Mouse (Mus musculus): ENCODE measurements around the gene Il24.

Il24 gene

DNA sequence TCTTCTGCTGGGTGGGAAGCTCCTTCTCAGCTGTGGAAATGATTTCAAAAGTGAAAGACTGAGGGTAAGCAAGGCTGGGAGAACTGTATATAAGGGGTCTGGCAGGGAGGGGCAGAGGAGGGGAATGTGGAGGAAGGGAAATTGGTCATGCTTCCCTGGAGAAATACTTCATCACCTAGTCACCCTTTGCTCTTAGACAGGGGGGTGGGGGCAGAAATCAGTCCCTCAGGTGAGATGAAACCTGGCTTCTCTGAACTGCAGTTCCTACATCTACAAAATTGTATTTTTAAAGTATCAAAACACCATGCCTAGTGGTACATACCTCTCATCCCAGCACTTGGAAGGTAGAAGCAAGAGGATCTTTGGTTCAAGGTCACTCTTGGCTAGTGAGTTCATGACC lies at the start of gene Il24:
Il24 (minus strand) TSS at position 101 of the 400 bp plus-strand sequence.
- DNase-seq (ENCODE audit: low spot score in 2 of 2) = no peak

DNA sequence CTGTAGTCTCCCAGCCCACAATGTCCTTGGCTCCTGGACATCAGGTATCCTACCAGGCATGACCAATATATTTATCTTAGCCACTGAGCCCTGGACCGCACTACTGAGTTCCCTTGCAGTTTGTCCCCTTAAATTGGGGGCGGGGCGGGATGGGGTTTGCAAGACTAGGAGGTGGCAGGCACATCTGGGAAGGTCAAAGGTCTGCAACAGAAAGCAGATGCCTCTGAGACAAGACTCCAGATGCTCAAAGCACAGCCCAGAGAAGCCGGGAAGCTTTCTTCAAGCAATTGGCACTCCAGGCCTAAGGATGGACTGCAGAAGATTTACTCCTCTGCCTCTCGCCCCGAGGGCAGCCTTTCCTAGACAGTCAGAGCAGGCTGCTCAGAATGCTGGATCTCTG lies 49.1 kb upstream of the Il24 start:
- DNase-seq (ENCODE audit: low spot score in 2 of 2) = no peak

DNA sequence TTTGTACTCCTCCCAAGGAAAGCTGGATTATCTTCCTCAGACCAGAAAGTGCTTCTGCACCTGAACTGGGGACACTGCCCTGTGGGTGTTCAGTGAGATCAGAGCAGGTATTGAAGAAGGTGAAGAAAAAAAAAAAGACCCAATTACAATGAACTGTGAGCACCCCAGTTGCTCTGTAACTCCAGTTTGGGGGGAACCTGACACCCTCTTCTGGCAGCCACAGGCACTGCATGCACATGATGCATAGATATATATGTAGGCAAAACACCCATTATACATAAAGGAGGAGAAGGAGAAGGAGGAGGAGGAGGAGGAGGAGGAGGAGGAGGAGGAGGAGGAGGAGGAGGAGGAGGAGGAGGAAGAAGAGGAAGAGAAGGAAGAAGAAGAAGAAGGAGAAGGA lies 39.2 kb upstream of the Il24 start:
- no peak for DNase-seq (ENCODE audit: low spot score in 2 of 2)

DNA sequence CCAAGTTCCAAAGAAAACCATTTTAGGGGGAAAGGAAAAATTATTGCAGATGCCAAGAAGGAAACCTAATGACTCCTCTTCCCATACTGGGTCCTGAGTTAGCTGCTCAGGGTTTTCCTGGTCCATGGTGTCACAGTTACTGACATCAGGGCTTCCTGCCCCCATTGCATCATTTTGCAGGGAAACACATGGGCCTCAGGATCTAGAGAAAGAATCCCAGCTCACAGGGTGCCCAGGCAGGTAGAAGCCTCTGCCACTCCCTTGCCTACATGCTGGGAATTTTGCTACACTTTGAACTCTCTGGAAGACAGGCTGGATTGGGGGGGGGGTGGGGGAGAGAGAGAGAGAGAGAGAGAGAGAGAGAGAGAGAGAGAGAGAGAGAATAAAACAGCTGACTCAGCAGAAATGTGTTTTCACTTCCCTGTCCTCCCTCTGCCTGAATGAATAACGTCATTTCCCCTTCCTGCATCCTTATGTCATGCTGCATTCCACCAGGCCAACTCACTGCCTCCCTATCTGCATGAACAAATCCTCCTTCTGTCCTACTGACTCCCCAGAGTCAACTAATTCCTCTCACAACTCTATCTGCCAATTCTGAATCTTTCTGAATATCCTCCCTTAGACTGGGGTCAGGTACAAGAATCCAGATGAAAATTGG lies 31.2 kb upstream of the Il24 start:
- no peak for DNase-seq (ENCODE audit: low spot score in 2 of 2)

DNA sequence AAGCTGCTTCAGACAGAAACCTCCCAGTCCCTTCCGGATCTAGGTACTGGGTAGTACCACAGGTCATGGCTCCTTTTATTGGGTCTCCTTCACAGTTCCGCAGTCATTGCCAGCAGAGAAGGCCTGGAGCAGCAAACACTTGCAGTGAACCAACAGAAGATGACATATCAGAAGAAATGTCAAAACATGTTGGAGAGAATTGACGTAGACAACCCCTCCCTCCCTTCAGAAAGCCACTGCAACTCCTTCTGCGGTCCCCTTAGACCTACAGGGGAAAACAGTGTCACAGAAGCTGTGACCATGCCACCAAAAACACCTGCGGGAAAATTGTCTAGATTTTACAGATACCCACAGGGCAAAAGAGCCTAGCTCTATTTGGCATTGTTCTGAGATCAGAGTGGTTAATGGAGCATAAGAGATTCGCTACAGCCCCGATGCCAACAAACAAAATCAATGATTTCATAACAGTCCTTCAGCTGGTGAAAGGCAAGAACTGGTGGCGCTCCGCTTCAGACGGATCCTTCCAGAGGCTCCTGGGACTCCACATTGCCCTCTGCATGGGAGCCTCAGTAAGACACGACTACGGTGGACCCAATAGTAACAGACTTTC lies 24.3 kb upstream of the Il24 start, which contains the start of gene Il20:
Il20 (minus strand) TSS at position 51 of the 610 bp plus-strand sequence.
- no peak for DNase-seq (ENCODE audit: low spot score in 2 of 2)

DNA sequence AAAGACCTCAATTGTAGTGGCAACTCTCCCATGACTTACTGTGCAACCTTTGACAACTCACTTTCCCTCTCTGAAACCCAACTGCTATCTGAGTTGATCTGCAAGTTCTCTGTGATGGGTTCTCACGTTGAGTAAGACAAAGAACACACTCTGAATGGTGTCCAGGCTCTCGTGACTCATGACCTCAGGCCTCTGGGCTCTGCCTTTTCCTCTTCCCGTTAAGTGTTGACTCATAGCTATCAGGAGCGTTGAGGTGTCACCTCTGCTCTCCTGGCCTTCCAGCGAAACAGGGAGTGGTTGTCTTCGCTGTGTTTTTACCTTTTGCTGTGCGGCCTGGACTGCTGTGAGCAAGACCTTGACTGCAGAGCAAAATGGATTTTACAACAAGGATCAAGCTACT lies 15.3 kb upstream of the Il24 start:
- DNase-seq (ENCODE audit: low spot score in 2 of 2) = no peak

DNA sequence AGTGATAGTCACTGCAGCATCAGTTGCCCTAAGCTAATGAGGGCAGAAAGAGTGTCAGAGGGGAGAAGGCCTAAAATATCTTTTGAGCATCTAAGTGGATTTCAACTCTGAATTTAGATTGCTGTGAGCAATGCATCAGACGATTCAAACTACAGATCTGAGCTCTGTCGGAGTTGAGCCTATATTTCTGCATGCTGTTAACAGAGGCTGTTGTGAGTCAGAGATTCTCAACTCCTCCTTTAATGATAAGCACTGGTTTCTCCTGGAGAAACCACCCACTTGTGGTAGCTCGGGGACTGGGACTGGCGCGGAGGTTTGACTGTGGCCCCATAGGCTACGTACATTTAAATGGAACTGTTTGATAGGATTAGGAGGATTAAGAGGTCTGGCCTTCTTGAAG lies 7.2 kb upstream of the Il24 start:
- DNase-seq (ENCODE audit: low spot score in 2 of 2) = no peak

DNA sequence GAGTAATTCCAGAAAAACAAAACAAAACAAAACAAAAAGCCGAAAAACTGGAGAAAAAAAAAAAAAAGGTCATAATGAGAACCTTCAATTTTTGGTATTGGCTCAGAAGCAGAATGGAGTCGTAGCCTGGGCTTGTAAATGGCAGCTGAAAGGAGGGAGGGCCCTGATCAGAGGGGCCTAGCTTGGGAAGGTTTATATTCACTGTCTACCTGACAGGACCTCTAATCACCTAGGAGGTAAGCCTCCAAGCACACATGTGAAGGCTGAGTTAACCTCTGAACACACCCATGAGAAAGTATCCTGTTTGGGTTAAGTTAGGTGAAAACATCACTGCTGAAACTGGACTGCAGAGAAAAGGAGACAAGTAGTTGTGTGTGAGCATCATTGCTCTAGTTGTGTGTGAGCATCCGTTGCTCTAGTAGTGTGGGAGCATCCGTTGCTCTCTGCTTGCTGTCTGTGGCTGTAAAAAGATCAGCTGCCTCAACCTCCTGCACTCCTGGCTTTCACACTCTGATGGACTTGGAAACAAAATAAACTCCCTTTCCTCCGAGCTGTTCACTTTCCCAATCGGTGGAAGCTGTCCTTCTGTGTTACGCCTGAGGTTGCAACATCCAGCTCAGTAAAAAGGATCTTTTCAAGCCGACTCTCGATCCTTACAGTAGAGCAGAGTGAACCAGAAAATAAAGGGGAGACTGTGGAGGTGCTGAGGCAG lies 6.2 kb upstream of the Il24 start:
- no peak for DNase-seq (ENCODE audit: low spot score in 2 of 2)

DNA sequence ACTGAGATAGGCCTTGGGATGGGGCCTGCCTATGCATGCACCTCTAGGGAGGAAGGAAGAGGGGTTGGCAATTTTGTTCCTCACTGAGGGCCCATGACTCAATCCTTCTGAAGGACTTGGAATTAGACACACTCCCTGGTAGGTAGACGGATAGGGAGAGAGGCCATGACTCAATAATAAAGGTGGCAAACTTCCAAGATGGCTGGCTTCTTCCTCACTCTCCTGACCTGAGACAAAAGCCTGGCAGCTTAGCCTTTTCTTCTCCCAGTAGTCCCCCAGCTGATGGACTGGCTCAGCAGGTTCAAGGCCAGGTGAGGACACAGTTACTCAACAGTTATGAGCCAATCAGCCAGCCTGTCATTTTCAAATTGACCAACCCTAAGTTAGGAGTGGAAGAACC lies 5.2 kb upstream of the Il24 start:
- no peak for DNase-seq (ENCODE audit: low spot score in 2 of 2)

DNA sequence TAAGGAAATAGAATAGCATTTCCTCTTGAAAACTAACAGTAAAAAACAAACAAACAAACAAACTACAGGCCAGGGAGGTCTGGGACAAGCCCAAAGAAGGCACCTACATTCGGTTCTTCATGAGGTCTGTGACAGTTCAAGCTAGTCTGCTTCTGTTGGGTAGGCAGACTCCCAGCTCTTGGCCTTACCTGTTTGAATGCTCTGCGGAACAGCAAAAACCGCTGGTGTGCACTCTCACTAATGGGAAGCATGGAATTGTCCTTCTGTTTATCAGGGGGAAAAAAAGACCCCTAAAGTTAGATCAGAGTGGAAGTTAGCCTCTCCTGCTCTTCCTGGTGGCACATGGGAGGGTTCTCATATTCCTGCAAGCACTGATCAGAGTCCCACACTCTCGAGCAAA lies 4.1 kb downstream of the Il24 start:
- no peak for DNase-seq (ENCODE audit: low spot score in 2 of 2)

DNA sequence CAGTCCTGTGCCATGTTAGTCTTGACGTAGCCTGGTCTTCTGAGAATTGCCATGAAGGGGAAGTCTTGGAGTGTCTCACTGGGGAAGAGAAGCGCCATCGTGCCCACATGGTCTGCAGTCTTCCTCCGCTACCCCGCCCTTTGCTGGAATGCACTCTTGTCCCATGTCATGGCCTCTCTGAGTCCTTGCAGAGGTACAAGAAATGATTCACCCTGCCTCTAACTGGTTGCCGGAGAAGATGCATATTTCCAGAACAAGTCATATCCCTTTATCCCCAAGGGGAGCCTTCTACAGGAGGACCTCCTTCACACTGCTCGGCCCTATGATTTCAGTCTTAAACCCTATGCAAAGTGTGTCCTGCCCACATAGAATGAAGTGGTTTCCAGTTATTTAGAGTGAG lies 7.3 kb downstream of the Il24 start:
- DNase-seq (ENCODE audit: low spot score in 2 of 2) = no peak

DNA sequence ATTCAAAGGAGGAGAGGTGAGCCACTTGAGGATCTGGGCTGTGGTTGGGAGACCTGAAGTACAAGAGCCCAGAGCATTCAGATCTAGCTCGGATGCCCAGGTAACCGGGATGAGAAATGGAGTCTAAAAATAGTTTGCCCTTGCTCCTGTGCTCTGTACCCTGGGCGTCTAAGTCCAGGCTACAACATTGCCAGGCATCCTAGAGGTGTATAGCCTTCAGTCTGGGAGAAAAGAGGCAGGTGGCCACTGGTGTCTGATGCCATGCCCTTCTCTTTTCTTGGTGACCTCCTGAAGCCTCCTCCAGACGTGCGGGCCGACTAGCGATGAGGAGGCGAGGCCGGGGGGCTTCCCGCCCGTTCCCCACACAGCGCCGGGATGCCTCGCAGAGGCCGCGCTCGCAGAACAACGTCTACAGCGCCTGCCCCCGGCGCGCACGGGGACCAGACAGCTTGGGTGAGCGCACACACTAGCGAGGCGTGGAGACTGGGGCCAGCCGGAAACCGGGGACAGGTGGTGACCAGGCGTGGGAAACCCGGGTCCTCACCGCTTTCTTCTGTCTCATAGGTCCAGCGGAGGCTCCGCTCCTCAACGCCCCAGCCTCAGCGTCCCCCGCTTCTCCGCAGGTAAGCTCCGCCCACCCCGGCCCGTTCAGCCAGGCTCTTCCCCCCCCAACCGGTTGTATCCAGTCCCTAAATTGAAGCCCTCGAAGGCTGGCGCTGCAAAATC lies 9.2 kb downstream of the Il24 start:
- peak in 1 of 2 experiments; percentile 4 for DNase-seq (ENCODE audit: low spot score in 2 of 2)

DNA sequence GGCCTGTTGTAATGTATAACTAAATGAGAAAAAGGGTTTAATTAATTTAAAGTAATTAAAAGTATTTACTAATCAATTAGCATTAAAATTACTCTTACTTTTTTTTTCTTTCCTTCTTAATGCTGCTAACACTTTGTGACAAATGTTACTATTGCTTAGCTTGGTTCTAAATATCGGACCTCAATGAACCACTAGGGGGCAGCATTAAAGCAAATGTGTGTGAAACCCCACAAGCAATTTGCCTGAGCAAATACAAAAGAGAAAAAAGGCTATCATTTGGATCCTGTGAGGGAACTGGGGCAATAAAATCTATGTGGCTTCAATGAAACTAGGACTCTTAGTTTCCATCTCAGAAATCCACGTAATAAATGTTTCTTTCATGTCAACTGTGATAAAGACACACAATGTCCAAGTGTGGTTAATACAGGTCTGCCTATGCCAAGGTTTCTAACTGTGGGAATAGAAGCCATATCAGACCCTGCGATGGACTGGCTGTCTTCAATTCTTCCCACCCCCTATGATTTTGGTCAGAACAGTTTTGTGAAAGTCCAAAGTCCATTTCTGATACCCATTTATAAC lies 10.2 kb downstream of the Il24 start:
- DNase-seq (ENCODE audit: low spot score in 2 of 2) = no peak

DNA sequence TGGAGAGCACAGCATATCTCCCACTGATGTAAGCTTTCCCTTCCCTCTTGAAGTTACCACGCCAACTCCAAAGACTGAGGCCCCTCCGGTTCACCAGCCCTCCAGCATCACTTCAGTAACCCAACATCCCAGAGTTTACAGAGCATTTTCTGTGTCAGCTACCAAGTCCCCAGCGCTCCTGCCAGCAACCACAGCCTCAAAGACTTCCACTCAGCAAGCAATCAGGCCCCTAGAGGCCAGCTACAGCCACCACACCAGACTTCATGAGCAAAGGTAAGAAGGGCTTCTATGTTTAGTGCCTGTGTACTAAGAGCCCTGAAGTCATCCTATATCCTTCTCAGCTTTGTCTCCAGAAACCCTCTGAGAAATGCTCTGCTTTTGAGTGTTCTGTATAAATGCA lies 11.3 kb downstream of the Il24 start:
- DNase-seq (ENCODE audit: low spot score in 2 of 2) = no peak

DNA sequence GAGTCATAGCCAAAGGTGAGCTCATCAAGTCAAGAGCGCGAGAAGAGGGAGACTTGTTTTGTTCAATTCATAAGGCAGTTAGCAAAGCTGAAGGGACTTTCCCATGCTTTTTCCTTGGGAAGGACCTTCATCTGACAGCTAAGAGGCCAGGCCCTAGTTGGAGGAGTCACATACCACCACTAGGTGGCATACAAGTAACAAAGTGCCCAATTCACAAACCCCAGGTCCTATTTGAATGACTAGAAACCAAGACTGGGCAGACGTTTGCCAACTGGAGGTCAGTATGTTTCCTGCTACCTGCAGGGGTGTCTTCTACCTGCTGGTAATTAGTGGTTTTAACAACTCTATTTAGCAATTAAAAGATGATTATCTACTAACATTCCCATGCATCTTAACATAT lies 12.1 kb downstream of the Il24 start:
- peak; percentile 16 to 17 for DNase-seq (ENCODE audit: low spot score in 2 of 2)

DNA sequence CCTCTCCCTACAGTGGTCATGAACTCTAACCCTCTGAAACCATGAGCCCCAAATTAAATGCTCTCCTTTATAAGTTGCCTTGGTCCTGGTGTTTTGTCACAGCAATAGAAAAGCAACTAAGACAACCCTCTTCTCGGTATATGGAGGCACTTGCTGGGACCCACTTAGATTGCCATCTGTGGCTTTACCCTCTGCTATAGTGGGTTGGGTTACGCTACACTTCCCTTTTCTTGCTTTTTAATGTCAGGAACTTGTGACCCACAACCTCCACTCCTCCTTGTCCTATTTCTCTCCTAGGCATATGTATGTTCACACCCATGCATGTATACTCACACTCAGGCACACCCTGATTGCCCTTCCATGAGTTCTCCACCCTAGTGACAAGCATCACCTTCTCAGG lies 14.3 kb downstream of the Il24 start:
- no peak for DNase-seq (ENCODE audit: low spot score in 2 of 2)

DNA sequence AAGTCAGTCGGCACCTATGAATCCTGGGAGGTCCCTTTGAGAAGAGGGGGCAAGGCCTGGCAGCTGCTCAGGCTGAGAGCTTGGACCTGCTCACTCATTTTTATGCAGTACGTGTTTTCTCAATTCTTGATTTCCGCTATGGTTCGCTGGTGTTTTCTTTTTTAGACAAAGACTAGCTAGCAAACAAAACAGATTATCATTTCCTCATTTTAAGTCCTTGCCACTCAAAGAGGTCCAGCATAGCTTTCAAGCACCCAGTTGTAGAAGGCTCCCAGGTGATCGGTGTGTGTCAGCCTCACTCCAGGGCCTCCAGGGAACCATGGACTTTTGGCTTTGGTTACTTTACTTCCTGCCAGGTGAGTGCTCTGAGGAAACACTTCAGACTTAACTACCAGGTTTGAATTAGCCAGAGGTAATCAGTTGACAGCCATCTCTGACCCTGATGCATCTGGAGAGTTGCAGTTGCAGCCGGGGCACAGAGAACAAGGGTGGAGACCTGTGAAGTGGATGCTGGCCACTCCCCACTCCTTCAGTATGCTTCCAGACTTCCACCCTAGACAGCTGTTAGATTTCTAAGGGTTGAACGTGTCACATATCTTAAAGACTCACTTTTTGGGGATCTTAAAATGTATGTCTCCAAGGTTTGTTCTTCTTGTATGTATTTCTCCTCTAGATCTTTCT lies 21.6 kb downstream of the Il24 start, which contains the start of gene Fcmr:
Fcmr (plus strand) TSS at position 129 of the 681 bp plus-strand sequence.
- no peak for DNase-seq (ENCODE audit: low spot score in 2 of 2)

DNA sequence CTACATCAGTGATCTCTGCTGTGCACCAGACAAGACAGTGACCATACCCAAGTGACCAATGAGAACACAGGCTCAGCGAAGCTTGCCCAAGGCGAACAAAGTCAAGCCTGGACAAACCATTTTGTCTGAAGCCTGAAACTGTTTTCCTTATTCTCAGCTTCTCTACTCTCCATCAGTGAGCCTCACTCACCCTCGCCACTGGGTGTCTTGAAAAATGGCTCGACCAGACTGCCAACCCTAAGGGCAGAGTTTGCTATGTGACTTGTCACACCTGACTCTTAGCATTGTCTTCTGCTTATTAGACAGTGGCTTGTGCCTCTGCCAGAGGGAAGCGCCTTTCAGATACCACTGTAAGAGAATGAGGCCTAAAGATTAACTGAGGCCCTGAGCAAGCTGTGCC lies 22.5 kb downstream of the Il24 start:
- DNase-seq (ENCODE audit: low spot score in 2 of 2) = no peak

DNA sequence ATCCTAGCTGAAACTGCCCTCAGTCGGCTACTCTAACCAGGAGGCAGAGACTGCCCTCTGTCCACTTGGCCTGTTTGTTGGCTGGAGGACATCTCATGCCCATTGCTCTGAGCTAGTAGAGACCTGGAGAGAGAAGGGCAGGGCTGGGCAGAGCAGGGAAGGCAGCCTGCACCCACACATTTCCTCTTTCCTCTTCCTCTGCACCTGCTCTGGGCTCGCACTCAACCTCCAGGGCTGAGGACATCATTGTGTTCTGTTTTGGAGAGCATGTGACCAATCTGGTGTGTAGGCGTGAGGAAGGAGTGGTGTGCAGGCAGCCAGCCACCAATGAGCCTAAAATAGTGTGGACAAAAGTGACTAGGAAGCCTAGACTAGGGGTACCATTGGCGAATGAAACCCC lies 23.0 kb downstream of the Il24 start:
- no peak for DNase-seq (ENCODE audit: low spot score in 2 of 2)

DNA sequence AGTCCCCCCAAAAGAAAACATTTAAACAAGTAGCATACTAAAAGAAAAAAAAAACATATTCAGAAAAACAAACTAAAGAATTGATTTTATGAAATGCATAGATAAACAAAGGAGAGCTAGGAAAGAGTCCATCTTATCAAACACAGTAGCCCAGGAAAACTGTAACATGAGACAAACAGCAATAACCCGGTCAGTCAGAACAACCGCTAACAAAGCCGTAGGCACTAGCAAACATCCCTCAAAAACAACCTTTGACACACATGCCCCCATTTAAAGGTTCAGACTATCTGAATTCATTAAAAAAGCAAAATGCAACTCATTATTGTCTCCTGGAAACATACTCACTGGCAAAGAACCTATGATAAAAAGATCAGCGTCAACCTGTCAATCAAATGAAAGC lies 29.8 kb downstream of the Il24 start:
- no peak for DNase-seq (ENCODE audit: low spot score in 2 of 2)

DNA sequence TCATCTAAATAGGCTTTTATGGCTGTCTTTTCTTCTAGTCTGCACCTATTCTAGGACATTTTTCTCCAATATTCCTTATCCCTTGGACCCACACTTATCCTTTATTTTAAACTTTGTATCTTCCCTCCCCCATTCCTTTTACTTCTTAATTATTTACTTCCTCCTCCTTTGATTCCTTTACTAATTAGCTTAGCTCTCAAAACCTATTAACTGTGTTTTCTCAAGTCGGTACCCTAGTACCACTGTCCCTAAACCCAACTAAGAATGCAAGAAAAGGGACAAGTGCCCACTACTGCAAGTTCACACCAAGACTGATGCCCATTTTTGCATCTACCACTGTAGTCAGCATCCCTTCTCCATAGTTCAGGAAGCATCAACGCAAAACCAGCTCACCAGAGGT lies 31.5 kb downstream of the Il24 start:
- DNase-seq (ENCODE audit: low spot score in 2 of 2) = no peak

DNA sequence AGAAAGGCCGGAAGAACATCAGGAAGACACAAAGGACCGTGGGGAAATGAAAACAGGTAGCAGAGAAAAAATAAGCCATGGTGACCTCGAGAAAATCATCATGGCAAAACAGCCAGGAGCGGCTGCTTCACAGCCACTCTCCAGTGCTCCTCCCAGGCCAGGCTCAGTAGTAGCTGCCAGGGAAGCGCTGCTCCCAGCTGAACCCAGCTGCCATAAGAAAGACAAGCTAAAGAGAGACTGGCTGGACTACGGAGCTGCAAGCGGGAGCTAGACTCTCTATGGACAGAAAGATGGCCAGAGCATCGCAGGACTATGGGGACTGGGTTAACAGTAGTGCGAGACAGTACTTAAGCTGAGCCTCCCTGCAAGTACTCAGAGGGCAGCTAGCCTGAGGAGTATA lies 32.4 kb downstream of the Il24 start:
- DNase-seq (ENCODE audit: low spot score in 2 of 2) = no peak
